Mouse (Mus musculus): ENCODE data around the gene Usp36.

Gene Usp36

DNA sequence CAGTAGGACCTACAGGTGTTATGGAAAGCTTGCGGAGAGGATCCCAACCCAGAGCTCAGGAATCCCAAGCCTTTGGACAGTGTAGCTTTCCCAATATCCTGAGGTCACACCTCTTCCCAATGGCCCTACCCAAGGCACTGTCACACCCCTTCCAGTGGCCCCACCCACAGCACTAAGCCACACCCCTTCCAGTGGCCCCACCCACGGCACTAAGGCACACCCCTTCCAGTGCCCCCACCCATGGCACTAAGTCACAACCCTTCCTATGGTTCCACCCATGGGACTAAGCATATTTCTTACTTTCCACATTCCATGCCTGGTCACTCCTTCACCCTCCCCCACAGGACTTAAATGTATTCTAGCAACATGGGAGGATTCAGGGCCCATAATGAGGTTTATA lies 8.8 kb upstream of the Usp36 start:
- no peak for DNase-seq (ENCODE audit: low read depth, low spot score)

DNA sequence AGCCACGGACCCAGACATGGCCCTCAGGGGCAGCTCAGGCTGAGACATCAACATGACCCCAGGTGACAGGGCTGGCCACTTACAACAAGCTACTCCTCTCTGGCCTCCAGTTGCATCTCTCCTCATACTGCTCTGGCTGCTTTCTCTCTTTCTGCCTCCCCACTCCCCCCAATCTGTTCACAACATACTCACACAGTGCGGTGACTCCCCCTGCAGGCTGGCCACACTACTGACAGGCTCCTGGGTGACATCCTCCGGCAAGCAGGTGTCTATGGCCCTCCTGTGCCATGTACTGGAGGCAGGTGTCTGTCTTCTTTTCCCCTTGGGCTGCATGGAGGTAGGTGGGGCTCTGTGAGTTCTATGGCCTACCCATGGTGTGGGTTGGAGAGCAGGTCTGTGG lies 7.9 kb upstream of the Usp36 start:
- no peak for DNase-seq (ENCODE audit: low read depth, low spot score)

DNA sequence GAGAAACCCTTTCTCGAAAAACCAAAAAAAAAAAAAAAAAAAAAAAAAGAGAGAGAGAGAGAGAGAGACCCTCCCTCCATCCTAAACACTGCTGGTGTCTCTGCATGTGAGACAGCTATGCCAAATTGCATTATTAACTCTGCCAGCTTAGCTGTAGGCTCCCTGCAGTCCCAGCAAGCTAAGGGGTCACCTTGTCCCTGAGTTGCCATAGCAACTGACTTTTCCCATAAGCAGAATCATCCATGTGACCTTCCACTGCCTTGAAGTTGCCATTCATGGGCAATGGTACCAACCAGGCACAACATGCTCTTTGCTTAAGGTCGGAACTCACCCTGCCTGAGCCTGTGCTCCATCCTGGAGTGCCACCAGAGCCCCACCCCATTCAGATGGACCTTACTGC lies 5.0 kb upstream of the Usp36 start:
- DNase-seq (ENCODE audit: low read depth, low spot score), result no peak

DNA sequence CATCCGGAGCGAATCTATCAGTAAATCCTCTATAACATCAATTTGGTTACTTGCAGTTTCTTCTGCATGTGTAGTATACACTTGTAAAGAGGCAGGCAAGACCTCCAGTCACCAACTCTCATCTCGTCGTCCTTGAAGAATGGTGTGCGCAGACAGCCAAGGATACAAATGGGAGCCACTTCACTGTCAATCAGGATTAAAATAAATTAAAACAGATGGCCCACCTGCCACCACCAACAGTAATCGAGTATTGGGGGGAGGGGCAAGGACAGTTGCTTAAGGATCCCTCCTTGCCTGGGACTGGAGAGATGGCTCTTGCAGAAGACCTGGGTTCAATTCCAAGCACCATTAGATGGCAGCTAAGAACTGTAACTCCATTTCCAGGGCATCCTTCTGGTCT lies 2.6 kb upstream of the Usp36 start:
- DNase-seq (ENCODE audit: low read depth, low spot score), result no peak

DNA sequence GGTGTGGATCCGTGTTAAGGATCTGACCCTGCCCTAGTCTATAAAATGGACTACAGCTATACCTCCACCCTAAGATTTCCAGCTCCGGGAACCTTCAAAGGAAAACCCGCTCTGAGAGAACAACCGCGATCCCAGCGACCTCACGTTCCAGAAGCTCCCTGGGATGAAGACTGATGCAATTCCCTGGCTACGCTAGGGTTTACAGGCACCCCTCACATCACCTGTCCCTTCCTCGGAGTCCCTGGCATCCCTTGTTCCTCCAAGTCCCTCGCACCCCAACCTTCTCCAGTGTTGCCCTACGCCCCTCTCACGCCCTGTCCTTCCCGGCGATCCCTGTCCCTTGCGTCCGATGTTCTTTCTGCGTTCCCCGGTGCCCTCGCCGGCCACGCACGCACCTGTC lies 482 bp downstream of the Usp36 start:
- DNase-seq (ENCODE audit: low read depth, low spot score), result no peak

DNA sequence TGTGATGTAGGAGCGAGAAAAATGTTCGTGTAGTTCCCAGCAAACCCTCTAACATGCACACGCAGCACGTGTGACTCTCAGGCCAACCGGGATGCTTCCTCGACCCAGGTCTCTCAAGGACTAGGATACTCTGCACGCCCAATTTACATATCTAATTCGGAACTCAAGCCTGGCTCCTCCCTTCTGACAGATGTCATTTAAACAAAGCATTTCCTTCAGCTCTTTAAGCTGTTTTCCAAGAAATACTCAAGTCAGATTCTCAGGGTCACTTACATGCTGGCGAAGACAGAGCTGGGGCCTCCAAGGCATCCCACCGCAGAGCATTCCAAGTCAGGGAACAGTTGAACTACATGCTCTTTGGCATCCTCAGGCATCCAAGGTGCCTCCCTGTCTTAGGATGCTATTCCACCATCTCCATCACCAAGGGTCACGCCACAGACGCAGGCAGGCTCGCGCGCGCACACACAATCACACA lies 970 bp downstream of the Usp36 start:
- DNase-seq (ENCODE audit: low read depth, low spot score), result no peak

DNA sequence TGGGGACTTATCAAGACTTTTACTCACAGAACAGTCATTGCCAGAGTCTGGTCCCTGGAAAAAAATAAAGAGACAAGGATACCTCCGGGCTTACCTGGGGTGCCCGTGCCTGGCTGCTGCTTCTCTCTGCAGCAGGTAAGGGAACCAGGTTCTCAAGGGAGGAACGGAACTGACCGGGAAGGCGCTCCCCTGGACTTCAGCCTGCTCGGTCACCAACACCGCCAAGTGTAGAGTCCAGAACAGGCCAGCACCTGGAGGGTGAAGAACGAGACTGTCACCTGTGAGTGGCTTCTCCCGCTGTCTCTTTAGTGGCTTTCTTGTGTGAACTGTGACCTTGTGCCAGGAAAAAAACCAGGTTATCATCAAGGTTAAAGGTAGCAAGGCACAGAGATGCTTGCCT lies 2.5 kb downstream of the Usp36 start:
- no peak for DNase-seq (ENCODE audit: low read depth, low spot score)

DNA sequence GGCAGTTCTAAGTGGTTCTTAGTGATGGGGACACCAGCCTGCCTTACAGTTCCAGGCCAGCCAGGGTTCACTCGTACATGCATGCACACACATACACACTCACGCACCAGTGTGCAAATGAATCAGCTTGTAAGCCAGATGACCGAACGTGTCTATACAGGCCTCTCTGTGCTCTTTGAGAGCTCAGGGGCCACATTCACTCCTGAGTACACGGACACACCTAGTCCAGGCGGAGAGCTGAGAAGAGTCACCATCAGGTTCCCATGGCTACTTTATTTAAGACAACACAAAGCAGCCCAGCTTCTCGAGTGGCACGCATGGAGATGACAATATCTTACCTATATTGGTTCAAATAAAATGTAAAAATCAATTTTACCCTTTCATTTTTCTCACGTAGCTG lies 3.6 kb downstream of the Usp36 start:
- DNase-seq (ENCODE audit: low read depth, low spot score), result no peak

DNA sequence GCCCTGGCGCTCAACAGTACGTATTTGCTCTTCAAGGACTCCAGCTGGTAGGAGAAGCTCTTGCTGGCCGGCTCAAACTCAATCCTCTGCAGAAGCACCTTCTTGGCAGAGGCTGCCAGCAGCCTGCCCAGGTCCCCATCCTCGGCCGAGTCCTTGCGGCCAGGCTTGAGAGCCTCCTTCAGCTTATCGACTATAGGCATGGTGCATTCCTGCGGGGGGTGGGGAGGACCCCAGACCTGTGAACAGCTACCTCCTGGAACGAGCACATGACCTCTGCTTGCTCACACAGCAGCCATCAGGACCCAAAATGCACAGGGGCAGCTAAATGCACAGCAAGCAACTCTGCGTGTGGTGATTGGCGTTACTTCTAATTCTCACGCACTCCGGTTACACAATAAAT lies 4.3 kb downstream of the Usp36 start:
- no peak for DNase-seq (ENCODE audit: low read depth, low spot score)

DNA sequence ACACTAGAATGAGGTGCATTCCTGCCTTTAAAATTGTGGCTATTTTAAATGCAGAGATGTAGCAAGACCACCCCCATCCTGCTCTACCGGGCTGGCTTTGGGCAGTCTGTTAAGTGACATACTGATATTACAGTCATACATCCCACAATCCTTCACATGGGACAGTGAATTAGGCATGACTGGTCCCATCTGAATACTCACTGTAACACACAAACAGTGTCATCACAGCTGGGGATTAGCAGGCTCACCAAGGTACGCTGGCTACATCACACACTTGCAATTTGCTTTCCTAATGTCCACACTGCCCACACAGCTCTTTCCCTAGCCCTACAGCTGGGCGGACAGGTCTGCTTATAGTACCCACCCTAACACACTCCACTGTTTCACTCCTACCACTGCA lies 9.8 kb downstream of the Usp36 start:
- DNase-seq (ENCODE audit: low read depth, low spot score), result no peak

DNA sequence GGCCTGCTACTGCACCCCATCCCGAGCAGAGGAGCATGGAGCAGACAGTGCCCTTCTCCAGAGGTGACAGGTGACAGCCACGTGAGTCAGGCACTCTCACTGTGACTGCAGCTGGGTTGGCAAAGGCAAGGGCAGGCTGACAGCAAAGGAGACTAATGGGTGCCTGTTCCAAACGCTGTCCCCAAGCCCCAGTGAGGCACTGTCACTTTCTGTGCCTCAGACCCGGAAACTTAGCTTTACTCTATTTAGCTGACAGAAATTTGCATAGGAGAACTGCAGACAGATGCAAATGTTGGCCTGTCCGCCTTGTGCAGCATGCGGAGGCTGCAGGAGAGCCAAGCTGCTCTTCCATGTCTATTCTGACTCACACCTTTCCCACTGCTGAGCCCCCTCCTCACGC lies 13.7 kb downstream of the Usp36 start:
- DNase-seq (ENCODE audit: low read depth, low spot score), result no peak

DNA sequence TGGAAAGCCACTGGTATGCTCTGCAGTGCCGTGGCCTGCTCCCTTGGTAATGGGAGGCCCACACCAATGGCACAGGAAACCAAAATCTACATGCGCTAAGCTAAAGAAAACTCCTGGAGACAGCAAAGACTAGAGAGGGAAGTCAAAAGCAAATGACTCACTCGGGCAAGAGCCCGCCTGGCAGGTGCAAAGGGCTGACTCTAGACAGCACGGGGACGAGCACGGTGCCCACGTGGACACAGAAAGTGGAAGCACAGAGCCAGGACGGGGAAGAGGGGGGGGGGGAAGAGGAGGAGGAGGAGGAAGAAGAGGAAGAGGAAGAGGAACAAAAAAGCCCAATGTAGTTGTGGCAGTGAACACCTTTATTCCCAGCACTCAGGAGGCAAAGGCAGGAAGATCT lies 15.0 kb downstream of the Usp36 start:
- DNase-seq (ENCODE audit: low read depth, low spot score), result no peak

DNA sequence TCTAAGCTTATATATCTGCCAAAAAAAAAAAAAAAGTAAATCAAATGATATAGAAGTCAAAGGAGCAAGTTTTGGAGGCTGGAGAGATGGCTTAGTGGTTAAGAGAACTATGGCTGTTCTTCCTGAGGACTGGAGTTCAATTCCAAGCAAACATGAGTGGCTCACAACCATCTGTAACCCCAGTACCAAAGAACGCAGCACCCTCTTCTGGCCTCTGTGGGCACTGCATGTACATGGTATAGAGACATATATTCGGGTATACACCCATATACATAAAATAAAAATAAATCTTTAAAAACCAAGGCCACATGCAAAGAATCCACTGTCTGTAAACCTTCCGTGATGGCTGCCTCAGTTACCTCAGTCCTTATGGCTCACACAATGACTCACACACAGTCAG lies 20.2 kb downstream of the Usp36 start:
- no peak for DNase-seq (ENCODE audit: low read depth, low spot score)

DNA sequence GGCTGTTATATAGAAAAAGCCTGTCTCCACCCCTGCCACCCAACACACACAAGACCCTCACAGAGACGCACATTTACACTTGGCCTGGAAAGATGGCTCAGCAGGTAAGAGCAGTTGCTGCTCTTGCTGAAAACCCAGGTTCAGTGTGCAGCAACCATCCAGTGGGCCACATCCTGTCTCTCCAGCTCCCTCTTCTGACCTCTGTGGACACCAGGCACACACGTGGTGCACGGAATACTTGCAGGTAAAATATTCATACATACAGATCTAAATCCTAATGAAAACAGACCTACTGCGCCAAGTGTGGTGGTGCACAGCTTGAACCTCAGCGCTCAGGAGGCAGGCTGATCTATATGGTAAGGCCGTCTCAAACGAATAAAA lies 23.4 kb downstream of the Usp36 start:
- no peak for DNase-seq (ENCODE audit: low read depth, low spot score)

DNA sequence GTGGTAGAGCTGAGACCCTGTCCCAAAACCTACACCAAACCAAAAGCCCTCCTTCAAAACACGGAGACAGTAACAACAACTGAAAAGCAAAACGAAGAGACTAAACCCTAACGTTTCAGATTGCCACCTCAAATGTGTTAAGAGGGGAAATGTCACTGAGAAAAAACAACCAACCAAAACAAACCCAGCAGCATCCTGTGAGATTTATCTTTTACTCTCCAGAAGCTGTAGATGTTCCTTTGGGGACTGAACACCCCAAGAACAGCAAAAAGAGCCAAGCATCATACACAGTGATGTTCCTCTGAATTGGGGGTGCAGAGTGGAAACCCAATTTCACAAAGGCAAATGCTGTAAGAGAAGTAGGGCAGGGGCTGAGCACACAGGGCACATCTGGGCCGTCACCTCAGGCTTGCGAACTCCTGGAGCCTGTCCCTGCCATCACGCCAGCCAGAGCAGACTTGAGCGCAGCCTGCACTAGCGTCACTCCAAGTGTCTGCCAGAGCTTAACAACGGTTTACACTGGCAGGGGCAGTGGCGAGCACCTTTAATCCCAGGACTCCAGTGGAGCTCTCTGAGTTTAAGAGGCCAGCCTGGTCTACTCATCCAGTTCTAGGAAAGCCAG lies 23.9 kb downstream of the Usp36 start:
- DNase-seq (ENCODE audit: low read depth, low spot score), result no peak

DNA sequence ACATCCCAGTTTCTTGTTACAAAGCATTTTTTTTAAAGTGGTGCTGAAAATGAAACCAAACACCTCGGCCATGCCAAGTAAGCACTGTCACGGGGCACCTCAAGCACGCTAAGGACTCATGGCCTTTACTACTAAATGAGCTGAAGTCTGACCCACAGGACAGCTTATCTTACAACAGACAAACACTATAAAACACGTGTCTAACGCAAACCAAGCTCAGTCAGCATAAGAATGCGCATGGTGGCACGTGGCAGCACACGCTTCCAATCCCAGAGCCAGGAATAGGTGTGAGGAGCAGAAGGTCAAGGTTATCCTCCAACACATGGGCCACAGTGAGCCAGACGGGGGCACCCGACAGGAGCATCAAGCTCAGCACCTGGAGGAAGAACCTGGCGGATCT lies 24.4 kb downstream of the Usp36 start:
- DNase-seq (ENCODE audit: low read depth, low spot score), result no peak

DNA sequence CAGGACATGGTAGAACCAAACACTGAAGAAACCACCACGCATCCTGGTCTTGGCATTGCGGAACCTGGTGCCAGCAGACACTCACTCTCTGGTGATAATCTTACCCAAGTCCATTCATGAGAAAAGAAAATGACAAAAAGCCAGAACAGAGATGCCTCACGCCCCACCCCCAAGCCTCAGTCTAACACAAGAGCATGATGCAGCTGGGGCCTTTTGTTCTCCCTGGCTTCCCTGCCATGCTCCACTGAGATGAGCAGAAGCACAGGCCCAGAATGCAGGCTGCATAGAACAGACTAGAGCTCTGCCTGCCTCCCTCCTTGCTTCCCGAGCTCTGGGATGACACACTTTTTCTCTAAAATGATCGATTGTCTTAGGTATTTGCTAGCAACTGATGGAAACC lies 26.9 kb downstream of the Usp36 start:
- no peak for DNase-seq (ENCODE audit: low read depth, low spot score)

DNA sequence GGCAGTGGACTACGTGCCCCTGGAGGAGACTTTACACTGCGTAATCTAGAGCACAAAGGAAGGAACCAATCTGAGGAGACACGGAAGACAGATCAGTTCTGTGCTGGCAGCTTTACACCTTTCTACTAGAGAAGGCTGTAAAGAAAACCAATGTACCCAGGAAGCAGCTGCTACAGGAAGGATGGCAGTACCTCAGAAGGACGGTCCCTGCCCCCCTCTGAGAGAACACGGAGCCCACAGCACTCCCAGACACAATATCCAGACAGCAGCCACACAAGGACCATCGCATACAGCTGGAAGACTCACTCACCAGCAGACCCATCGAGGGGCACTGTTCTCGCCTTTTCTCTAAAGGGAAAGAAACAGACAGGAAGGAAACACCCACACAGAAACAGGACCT lies 30.0 kb downstream of the Usp36 start:
- no peak for DNase-seq (ENCODE audit: low read depth, low spot score)

DNA sequence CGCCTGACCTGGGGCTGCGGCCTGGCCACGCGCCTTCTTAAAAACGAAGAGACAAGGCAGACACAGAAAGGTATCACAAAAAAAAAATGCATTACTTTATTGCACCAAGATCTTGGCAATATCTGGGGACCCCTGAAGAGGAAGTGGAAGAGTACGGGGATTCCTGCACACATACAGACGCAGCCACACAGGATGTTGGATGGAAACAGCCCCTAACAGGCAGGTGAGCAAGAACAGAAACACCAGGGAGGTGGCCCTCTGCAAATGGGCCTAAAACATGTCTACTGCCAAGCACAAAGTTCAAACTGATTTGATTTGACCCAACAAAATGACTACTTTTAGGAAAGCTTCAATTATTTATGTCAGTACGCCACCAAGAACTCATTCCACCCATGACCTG lies 30.5 kb downstream of the Usp36 start:
- DNase-seq (ENCODE audit: low read depth, low spot score), result no peak

DNA sequence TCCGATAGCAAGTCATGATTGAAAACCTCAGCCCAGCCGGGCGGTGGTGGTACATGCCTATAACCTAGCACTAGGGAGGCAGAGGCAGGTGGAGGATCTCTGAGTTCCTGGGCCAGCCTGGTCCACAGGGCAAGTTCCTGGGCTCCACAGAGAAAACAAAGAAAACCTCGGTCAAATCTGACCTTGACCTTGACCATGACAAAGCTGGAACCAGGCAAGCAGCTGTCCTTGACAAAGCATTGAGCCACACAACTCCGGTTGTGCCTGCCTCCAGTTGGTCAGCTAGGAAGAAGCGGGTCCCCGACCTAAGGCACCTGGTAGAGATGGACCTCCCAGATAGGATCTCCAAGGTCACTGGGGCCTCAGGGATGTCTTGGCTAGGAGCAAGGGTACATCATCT lies 33.7 kb downstream of the Usp36 start:
- DNase-seq (ENCODE audit: low read depth, low spot score), result no peak

DNA sequence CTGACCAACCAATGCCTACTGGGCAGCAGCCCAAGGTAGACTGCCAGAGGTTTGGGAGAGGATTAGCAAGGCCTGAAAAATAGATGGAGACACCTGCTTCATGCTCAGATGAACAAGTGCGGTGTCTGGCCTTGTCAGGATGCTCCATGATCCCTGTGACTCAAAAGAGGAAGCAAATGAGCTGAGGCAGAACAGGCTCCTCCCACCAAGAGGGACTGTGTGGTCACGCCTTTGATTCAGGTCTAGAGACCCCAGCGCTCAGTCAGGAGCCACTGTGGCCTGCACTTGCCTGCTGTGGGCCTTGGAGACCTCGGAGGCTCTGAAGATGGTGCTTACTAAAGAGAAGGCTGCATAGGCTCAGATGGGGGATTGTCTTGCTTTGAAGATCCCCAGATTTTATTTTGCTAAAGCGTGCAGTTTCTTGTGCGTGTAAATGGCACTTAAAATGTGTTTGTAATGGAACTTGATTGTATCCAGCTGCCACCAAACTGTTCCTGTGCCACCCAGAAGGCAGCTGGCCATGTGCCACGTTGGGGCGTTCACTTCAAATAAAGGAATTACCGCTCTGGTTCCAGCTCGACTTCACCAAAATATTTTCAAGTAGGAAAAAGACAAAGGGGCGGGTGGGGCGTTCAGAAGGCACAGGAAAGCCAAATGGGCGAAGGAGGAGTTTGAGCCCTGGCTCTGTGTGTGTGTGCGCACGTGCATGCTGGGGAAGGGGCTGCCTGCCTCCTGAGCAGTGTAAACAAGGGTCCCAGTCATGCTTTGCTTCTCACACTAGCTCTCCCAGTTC lies 35.7 kb downstream of the Usp36 start:
- no peak for DNase-seq (ENCODE audit: low read depth, low spot score)

DNA sequence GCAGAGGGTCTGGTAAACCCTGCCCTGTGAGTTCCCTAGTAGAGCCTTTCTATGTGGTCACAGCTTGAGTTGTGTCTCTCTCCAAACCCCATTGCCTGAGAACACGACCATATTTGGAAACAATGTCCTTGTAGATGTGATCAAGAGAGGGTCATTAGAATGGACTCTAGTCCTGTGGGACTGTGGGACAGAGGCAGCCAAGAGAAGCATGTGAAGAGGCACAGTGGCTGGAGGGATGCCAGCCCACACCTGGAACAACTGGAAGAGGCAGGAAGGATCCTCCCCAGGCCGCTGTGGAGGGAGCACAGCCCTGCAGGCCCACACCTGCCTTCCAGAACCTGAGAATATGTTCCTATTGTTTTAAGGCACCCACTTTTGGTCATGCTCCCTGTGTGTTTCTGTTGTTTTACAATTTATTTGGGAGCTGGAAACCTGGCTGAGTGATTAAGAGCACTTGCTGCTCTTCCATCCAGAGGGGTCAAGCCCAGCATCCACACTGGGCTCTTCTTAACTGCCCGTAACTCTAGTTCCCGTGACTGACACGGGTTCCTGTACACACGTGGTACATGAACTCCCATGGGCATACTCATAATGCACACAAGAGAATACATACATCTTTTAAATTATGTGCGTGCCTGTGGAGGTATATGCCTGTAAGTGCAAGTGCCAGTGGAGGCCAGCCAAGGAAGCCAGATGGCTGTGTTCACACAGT lies 36.4 kb downstream of the Usp36 start:
- DNase-seq (ENCODE audit: low read depth, low spot score), result no peak

DNA sequence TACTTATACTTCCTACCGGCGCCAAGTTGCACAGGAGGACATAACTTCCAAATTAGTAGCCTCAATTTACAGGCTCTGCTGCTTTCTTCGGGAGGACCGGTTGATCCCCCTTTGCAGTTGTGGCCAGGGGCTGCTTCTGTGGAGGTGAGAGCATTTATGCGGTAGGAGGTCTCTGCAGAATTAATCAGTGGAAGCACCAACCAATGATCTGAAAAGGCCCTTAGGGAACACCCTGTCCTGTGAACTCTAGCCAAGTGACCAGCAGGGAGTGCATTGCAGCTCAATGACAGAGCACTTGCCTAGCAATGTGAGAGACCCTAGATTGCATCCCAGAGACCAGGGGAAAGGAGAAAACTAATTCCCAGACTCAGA lies 41.0 kb downstream of the Usp36 start:
- DNase-seq (ENCODE audit: low read depth, low spot score), result no peak

All from c-Kit-negative CD71-positive TER-119-positive erythroid progenitor cells, embryonic 14.5 days (primary cell).